Mouse (Mus musculus) natural killer cell, adult 2 months (primary cell): ENCODE results near the gene B3gnt2.

ENCODE experiments used
- DNase-seq, 2 experiments: peaks; one replicate each; pipeline ENCODE4 v3.0.0; 2022; ENCODE audit warnings: low spot score in 2 of 2

Gene B3gnt2

DNA sequence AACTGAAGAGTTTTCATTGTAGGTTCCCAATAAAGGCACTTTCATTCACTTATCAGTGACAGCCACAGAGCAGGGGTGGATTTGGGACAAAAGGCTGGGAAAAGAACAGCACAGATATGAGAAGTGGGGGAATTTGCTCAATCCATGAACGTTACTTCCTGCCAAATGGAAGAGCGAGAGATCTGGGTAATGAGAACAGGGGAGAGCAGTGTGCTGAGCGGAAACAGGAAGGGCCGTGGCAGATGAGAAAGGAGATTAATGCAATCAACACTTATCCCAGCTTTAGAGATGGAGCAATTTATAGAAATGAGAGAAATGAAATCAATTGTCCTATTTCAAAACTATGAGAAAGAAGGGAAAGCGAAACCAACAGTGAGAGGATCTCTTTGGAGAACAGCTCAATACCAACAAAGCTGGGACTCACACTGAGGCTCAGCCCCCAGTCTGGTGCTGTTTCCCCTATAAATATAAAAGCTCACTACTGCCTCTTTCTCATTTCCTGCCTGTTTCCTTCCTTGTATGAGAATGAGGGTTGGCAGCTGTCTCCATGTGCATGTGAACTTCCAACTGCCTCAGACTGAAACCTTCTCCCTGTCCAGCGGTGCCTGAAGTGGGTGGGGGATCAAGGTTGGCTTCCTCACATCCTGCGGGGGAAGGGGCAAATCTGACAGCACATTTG lies 11.0 kb upstream of the B3gnt2 start:
- no peak for DNase-seq

DNA sequence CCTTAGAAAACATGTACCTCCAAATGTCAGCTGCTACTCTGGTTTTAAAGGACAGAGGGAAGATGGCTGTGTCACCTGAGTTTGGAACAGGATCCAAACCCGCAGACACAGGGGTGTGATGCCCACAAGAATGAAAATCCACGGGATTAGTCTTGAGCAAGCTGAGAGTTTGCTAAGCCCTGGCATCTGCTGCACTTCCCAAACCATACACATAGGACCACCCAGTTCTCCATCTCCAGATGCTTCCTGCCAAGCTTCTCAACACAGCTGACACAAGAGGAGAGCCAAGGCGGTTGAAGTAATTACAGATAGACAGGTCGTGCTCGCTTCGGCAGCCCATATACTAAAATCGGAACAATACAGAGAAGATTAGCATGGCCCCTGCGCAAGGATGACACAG lies 7.8 kb upstream of the B3gnt2 start:
- no peak for DNase-seq

GRCm38 (mm10) chr11:22867691-22868090 lies 6.9 kb upstream of the B3gnt2 start:
- no peak for DNase-seq

GRCm38 (mm10) chr11:22865635-22866246 lies 5.0 kb upstream of the B3gnt2 start:
- DNase-seq = peak in 1 of 2 experiments; percentile 39

DNA sequence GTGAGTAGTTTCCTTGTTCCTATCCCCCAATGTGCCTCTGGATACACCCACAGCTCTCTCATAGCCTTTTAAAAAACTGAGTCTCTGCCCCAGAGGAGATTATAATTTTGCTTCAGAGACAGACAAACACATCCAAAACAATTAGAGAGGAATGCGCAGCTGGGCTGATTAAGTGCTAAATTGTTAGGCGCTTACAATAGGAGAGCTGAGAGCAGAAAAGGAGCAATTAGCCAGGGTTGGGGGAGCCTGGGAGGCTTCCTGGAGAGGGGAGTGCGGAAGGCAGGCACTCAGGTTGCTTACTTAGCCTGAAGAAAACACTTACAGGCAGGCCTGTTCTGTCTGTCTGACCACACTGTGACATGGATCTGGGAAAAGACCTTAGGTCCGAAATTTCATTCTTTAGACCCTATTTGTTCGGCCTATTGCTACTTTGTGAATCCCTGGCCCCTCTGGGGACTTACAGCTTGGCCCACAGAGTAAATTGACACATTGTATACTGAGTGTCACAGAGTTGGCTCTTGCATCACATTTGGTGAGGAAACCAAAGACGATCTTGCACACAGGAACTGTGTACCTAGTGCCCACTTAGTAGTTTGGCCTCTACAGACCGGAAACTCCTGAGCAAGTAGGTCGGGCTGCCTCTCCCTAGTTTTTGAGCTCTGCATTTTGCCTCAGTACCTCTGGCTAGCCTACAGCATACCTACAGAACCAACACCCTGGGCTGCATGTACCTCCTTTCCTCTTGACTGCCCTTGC lies 3.7 kb upstream of the B3gnt2 start:
- no peak for DNase-seq

- DNase-seq = no peak
These were observed 2.8 kb upstream of the B3gnt2 start for GRCm38 (mm10) chr11:22863581-22863980.

DNA sequence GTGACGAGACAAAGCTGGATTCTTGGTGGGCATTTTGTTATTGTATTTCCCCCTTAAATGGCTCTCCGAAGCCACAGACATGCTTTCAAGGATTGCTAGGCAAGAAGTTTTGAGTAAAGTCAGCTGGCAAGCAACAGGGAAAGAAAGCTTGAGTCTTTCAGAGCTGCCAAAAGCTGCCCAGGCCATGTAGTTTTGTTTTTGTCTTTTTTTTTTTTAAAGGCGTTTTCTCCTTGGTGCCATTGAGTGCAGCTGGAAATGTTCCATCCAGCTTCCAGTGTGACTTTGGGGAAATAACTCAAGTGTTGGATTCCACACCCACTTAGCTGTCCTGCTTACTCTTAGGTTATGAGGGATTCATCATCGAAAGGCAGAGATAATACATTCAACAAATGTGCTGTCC lies 554 bp upstream of the B3gnt2 start:
- no peak for DNase-seq

- DNase-seq = peak; percentile 73 to 80
These were observed 977 bp downstream of the B3gnt2 start for GRCm38 (mm10) chr11:22859633-22860334.

DNA sequence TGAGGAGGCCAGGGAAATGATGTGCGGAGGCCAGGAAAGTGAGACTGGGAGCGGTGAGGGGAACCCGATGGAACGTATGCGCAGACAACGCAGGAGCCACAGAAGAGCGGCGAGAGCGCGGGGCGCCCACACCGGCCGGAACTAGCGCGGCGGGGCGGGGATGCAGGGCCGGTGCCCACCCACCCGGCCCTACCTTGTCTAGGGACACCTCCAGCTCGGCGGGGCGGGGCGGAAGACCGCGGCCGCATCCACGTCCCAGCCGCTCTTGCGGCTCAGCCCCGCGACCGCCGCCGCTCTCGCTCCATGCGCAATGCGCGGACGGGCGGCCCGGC lies 1.5 kb downstream of the B3gnt2 start:
- DNase-seq = peak in 1 of 2 experiments; percentile 34

- DNase-seq = peak in 1 of 2 experiments; percentile 40
These were observed 2.1 kb downstream of the B3gnt2 start for GRCm38 (mm10) chr11:22858441-22859300.

GRCm38 (mm10) chr11:22857705-22858440 lies 2.9 kb downstream of the B3gnt2 start:
- no peak for DNase-seq

DNA sequence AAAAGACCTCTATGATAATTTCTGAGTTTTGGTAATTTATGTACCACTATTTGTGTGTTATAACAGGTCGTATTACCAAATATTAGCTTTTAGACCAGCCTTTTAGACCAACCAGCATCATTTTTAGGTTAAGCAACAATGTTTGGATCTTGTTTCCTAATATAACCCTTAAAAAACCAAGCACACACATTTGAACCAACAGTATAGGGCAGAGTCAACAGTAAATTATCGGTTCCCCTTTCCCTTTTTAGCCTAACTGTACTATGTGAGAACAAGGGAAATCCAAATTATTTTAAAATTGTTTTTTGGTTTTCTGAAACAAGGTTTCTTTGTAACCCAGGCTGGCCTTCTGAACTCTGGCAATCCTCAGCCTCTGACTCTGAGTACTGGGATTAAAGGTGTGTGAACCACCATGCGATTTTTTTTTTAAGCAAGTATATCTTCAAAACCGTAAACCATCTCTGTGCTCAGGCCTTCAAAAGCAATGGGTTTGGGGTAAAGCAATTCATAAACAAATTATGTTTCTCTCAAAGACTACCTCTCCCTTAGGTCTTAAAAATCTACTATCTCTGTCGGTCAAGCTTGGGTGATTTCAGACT lies 3.6 kb downstream of the B3gnt2 start:
- DNase-seq = no peak

DNA sequence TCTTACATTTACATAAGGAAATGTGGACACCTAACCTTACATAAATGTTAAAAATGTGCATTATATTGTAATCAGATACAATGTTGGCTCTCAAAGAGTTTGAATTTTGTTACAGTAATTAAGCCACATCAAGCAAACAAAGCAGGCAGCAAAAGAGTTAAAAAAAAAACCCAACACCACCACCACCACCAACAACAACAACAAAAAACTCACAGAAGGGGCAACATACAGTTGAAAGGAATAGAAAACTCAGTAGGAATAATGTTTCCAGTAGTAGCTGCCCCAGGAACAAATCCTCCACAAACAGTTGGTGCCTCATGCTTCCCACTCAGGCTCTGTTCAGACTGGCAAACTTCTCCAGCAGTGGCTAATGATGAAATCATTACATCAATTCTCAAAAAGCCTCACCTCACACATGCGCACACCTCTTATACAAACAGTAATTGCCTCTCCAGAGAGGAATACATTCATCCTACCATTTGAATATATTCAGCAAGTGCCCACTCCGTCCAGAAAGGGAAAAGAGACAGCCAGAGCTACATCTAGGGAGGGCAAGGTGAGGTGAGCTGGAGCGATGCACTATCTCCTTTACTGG lies 4.3 kb downstream of the B3gnt2 start:
- no peak for DNase-seq

- DNase-seq = no peak
These were observed 6.2 kb downstream of the B3gnt2 start for GRCm38 (mm10) chr11:22854571-22854970.

DNA sequence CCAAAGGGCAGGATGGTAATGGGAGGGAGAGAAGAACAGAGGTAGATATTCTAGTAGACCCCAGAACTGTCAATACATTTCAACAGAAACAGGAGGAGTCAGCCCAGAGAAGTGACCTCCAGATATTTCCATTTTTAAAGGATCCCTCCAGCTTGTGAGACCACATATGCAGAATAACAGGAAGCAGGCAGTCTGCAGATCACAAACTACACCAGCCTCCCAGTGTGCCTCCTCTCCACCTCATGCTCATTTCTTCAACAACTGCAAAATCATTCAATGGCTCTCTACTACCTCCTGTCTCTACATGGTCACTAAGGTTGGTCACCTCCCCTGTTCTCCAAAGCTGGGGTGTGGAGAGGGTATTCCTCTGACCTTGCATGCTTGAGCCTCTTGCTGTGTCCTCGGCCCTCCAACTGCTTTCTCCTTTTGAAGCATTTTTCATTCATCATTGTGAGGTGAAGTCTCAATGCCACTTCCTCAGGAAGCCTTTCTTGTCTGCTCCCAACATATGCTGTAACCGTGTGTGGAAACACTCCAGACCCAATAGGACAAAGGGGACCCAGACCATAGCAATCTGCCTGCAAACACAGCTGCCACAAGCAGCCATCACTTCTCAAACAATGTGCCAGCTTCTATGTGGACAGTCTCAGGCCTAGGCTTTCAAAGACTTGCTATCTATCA lies 7.1 kb downstream of the B3gnt2 start:
- DNase-seq = no peak

- DNase-seq = peak; percentile 28 to 56
These were observed 8.3 kb downstream of the B3gnt2 start for GRCm38 (mm10) chr11:22852510-22852909.

GRCm38 (mm10) chr11:22851416-22851815 lies 9.3 kb downstream of the B3gnt2 start:
- DNase-seq = no peak

DNA sequence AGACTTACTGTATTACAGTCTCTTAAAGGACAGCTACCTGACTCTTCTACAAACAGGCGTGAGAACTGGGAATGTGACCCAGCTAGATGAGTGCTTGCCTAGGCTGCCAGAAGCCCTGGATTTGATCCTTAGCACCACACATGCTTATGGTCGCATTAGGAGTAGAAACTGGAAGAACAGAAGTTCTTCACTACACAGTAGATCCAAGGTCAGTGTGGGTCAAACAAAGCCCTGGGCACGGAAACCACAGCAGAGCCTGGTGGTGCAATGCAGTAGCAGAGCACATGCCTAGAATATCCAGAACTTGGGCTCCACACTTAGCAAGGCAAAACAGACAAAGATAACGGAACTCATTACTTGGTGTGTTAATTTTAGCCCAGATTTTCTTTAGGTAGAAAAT lies 10.7 kb downstream of the B3gnt2 start:
- DNase-seq = no peak

- DNase-seq = no peak
These were observed 12.0 kb downstream of the B3gnt2 start for GRCm38 (mm10) chr11:22848649-22849195.
